Mouse (Mus musculus) c-Kit-positive CD71-positive TER-119-negative erythroid progenitor cells, embryonic 14.5 days (primary cell): ENCODE results near the gene Rps6ka2.
"Not testable (repeated sequence)": the region's sequence is repeated elsewhere in the genome, so short reads cannot be mapped to it uniquely, and the experiment has no call there.

Experiments used
- DNase-seq: peaks from one replicate; pipeline ENCODE4 v3.0.0-alpha.2; 2013; ENCODE audit warnings: low read depth

The Rps6ka2 gene

DNA sequence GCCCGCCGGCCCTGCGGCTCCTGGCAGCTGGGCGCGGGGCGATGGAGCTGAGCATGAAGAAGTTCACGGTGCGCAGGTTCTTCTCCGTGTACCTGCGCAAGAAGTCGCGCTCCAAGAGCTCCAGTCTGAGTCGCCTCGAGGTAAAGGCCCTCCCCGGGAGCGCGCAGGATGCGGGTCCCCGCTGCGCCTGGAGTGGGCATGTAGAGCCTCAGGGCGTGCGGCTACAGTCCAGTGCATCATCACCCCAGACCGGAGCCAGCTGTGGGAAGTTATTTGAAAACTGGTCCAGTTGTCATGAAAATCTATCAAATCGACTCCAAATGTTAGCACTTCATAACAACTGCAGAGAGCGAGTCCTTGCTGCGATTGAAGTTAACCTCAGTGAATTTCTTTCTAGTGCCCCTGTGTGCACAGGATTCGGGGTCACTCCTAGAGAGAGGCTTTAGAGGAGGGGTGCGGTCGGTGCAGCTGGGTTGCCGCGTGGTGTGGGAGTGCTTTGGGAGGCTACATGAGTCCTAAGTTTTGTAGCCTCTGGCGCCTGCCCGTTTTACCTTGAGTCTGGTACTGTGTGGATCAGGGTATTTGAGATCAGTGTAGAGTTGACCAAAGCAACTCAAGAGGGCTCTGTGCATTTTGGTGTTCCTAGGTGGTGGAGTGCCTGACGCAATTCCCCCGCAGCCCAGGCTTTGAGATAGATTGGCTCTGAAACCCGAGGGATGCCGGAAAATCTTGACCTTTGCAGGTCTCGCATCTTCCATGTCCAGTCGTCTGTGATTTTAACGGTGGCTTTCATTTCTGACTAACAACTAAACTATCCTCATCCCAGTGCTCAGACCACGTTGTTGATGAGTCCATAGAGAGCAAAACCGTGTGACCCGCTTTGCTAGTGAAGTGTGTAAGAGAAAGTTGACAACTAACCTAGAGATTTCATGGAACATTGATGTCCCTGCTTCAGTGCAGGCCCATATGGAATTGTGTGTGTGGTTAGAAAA is 685 bp downstream of the Rps6ka2 start:
- DNase-seq = no peak

DNA sequence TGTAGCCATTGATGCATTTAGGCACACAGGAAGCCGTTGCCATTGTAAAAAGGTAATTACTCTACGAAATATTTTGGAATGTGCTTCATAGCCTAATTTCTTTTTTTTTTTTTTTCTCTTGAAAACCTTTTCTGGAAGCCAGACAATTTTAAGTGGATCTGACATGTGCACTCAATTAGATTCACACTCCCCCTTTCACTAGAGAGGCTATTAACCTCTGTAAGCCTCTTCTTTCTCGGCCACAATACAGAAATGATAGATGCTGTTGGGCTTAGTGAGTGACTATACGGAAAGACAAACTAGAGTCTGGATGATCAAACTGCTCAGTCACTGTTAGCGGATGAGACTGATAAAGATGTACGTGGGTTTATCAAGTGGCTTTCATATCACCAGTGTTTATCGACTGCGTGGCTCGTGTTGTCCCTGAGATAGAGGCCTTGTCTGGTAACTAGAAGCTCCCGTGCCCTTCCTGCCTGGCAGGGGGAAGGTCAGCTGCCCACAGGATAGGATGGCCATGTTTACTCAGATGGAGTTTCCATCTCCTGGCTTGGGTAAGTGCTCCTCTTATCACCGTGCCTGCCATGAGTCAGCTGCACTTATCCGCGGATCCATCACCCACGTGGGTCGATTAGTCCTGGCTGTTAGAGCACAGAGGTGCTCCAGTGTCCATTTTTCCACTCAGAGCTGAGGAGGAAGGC is 3.6 kb downstream of the Rps6ka2 start:
- no peak for DNase-seq

DNA sequence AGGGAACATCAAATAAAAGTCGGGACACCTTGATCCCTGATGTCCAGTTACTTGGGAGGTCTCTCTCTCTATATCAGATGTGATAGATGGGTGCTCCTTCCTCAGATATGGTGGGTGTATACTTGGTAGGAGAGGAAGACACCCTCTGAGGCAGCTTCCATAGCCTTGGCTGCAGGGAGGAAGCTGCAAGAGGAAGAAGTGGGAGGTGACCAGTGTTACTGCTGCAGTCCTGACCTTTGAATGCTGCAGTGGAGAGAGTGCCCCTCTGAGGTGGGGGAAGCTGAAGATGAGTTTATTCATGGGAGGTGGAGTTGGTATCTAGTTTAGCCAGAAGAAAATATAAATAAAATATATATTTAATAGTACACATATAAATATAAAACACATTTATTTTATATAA is 5.4 kb downstream of the Rps6ka2 start:
- no peak for DNase-seq

DNA sequence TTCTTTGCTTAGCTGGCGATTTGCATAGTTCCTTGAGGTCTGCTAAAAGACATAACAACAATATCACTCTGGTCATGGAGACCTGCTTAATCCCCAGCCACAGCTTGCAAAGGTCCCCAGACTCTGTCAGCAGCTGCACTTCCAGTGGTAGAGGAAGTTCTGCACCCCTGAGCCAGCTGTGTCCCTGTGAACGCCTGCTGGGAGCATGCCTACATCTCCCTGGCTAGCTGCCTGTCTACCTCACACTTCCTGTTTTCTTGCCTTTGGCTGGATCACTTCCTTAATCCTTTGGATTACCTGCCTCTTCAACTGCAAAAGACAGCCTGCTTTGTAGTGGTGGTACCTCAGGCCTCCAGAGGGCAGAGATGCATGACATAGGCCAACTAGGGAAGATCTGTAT is 6.5 kb downstream of the Rps6ka2 start:
- no peak for DNase-seq

DNA sequence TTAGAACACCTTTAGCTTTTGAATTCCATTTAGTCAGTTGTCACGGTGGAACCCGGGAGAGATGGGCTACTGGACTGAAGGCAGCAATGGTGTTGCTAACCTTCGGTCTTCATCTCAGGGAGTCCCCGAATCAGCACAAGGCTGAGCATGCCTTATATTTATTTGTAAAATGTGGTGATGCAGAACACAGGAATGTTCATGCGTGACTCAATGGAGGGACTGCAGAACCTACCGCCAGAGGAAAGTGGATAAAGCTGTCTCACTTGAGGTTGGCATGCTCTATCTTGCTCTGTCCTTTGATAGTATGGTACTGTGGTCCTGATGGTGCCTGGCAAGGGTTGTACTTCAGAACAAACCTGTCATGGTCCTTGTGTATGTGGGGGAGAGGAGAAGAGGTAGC is 8.3 kb downstream of the Rps6ka2 start:
- DNase-seq = no peak

DNA sequence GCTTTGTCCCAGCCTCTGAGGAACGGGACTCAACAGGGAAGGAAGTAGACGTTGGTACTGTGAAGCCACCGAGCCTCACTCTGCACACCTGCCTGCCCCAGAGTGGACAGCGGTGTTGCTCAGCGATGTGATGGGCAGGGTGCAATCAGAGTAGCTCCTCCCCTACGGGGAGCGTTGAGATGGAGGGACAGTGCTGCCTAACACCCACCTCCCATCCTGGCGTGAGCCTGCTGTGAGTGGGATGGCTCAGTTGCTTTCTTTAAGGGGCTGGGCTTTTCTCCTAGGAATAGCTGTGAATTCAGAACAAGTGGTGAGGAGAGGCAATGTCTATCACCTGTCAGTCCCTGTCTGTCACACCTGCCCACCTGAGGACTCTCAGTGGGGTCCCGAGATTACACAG is 12.3 kb downstream of the Rps6ka2 start:
- DNase-seq = no peak

DNA sequence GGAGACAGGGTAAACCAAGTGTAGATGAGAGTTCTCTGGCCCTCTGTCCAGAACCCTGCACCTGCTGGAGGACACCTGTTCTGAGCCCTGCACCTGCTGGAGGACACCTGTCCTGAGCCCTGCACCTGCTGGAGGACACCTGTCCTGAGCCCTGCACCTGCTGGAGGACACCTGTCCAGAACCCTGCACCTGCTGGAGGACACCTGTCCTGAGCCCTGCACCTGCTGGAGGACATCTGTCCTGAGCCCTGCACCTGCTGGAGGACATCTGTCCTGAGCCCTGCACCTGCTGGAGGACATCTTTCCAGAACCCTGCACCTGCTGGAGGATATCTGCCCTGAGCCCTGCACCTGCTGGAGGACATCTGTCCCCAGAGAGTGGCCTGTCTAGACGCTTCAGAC is 17.1 kb downstream of the Rps6ka2 start:
- not testable (repeated sequence) for DNase-seq

DNA sequence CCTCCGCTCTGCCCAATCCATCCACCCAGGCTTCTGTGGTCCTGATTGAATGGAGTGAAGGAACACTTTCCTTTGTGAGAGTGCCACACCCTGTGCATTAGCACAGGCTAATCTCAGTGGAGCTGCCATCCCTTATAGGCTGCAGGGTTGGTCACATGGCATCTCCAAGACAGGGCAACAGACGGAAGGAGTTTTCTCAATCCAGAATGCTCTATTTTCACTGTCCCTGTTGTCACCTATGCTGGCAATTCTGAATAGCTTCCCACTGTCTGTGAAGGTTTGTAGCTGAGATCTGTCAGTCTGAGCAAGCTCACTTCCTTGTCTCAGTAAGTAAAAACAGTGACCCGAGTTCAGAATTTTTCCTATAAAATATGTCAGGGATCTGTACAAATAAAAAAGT is 19.5 kb downstream of the Rps6ka2 start:
- no peak for DNase-seq

DNA sequence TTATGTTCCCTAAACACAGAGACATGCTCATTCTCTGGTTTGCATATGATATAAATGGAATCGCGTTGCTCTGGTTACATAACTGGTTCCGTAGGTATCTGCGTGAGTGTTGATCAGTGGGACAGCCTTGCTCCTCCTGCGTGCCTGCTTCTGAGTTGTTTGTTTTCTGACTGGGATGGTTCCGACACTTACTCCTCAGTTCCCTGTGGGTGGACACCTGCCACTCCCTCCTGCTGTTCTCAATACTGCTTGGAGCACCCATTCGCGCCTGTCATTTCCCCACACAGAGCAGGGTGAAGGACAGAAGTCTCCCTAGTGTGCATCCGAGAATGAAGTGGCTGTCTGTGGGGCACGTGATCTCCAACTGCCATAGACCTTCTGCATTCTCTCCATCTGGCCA is 20.1 kb downstream of the Rps6ka2 start:
- no peak for DNase-seq

DNA sequence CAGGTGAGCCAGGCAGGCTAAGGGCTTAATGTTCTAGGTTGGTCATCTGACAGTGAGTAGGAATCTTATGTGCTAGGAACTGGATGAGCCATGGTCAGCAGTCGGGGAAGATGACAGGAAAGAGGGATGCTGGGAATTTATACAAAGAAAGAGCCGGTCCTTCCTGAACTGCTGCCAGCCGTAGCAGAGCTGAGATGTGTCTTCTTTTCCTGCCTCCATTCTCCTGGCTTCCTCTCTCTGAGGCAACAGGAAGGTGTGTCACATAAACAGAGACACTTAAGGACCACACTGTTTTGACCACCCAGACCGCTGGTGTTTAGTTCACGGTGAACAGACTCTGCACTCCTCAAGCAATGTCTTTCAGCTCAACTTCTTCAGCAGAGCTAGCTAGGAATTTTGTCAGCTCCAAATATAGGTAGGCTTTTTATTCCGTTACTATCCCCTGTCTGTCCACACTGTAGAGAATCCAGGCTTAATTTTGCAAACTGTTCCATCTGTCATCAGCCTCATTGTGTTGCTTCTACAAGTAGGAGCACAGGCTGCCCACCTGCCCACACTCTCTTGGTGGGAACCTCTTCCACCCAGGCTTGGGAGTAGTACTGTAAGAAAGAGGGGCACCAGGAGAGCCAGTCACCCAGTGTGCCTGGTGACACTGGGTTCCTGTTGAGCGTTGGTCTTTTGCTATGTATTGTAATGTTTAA is 24.4 kb downstream of the Rps6ka2 start:
- DNase-seq = no peak

DNA sequence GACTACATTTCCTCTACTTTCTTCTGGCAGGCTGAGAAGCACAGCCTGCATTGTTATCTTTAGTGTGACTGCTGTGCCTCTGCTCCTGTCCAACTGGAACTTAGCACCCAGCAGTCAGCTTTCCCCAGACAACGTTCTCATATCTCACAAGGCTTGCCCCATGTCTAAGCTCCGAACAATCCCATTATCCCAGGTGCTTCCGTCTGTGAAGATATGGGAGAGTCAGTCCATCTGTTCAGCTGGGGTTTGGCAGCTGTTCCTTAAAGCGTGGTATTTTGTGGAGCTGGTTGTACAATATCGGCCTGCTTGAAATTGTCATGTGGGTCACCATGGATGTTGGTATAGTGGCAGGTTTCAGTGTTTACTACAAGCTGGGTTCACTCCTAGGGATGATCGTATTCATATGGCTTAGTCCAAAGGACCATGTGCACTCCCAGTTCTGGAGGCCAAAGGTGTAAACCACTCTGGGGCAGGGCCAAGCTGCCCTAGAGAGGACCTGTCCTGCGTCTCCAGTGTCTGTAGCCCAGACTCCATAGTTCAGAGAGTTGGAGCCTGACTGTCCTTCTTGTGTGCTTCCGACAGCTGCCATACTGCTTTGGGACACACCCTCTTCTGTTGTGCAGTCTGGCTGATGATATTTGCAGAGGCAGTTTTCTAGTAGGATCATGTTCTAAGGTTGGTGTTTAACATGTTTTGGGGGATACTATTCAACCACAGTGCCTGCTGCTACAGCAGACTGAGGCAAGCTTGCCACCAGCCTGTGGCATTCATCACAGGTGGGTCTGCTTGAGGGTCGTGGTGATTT is 27.4 kb downstream of the Rps6ka2 start:
- no peak for DNase-seq

DNA sequence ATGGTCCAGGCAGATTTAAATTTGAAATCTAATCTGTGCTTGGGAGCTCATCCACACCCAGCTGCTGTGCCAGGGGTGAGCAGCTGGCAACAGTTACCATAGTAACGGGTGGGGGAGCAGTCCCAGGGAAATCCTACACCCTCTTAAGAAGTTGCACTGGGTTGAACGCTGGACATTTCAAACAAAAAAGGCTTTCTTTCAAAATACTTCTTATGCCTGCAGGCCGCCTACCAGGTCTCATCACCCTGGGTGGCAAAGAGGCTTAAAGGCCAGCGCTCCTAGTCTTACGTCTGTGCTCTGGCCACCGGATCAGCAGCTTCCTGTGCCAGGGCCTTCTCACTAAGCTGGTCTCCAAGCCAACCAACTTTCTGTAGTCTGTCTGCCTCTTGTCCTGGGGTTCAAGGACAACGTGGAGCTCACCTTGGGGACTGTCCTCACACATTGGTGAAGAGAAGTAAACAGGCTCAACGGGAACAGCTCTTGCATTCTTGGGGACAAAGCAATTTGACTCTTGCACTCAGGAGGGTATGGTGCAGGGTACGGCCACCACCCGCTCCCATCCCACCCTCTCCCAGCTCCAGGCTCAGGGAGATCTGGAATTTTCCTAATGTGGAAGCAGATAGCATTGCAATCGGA is 35.0 kb downstream of the Rps6ka2 start:
- DNase-seq = no peak

DNA sequence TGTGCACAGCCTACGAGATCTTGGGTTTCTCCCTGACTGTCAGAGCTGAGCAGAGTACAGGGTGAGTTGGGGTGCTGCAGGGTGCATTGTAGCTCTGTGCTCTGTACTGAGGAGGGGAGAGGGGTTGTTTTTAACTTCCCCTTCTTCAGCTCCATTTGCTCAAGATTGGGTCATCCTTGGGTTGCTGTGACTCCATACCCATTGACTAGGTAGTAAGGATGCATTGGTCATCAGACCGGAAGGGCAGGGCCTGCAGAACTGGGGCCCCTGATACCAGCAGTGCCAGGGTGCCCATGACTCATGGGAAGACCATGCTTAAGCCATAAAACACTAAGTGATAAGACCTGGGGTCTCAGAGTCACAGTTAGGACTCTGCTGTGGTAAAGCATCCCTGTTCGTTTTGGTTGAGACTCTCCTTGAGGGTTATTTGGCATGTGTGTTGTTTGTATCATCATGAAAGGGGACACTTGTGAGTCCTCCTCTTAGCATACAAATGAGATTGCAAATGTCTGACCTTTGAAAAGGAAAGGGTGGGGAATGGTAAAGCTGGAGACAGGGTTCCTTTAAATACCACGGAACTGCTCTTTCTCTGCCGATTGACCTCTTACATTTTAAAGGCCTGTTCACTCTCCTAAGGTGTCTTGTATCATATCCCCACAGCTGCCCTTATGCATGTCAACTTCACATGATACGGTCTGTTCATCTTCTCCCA is 36.7 kb downstream of the Rps6ka2 start:
- no peak for DNase-seq

DNA sequence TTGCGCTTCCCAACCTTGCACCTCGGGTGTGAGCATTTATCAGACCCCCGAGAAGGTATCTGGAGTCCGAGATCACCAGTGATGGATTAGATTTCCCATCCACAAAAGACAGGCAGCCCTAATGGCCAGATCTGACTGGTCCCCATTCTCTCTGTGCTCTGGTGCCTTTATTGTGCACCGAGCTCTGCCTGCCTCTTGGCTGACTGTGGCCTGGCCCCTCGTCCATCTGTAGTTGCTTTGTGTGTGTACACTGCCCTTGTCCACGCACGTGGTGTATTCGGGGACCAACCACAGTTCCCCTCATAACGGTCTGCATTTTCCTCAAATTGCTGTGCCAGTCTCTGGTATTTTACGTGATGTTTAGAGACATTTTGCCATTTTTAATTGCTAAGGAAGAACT is 40.7 kb downstream of the Rps6ka2 start:
- DNase-seq = no peak

DNA sequence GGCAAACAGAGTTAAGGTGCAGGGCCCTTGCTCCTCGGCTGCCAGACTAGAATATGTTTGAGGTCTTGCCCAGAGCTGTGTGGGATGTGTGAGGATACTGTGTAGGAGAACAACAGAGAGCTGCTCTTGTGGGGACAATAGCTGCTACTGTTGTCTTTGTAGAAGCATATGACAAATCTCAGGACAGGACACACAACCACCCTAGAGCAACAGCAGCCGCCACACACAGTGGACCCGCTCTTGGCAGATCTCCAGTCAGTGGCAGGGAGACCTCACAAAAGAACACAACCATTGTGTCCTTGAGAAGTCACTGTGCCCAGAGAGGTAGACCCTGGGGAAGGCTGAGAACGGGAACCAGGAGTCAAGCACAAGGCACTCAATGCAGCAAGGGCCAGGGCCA is 42.0 kb downstream of the Rps6ka2 start:
- no peak for DNase-seq

DNA sequence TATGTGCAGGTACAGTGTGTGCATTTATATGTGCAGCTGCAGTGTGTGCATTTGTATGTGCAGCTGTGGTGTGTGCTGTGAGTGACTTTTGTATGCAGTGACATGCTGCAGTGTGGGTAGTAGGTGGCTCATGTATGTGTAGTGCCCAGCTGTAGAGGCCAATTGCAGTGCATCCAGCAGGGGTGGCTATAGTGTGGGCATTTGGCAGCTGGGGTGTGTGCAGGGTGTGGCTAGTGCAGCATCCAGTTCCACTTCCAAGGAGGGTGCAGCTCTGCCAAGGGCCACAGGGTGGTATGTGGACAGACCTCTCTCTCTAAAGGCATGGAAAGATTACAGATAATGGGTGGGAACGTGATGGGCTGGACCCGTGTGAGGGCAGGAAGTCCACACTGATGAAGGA is 43.3 kb downstream of the Rps6ka2 start:
- no peak for DNase-seq

DNA sequence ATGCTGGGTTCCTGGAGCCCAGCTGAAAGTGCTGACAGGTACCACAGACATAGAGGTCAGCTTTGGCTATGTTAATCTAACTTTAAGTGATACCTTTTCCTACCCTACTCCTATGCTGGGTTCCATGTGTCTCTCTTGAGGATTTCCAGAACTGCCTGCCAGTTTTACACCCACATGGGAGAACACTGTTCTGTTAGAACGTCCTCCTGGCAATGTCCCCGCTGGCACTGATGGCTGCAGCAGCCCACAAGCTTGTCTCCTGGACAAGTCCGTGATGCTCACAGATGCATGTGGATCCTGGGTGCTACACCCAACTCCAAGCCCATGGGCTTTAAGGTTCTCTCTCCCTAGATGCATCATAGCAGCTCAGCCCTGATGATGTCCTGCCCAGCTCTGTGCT is 44.1 kb downstream of the Rps6ka2 start:
- DNase-seq = no peak

DNA sequence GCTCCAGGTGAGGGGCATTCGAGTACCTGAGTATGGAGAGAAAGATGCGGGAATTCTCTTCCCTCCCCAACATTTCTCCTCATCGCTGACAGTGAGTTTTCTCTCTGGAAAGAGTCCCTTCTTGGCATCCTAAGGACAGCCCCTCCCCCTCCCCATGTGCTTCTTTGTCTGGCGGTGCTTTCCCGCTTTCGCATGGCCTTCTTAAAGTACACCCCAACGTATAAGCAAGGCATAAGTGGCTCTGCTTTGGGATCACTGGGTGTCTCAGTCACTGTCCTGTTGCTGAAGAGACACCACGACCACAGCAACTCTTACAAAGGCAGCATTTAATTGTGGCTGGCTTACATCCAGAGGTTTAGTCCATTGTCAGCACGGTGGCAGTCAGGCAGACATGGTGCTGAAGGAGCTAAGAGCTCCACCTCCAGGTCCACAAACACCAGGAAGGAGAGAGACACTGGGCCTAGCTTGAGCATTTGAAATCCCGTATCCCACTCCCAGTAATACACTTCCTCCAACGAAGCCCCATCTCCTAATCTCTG is 47.9 kb downstream of the Rps6ka2 start:
- no peak for DNase-seq

DNA sequence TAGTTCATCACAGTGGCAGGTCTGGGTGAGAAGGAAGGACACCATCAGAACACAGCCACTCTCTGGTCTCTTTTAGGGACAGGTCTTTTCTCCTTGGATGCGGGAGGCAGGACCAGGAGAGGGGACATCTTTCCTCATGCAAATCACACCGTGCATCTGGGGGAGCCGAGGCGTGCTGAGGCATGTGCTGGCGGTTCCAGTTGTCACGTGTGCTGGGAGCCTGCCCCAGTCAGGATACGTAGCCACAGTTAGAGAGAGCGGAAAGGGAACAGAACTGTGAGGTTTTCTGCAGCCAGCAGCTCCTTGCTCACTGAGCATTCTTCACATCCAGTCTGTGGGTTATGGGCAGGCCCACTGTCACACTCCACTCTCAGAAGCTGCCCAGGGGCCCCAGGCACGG is 48.5 kb downstream of the Rps6ka2 start:
- no peak for DNase-seq

DNA sequence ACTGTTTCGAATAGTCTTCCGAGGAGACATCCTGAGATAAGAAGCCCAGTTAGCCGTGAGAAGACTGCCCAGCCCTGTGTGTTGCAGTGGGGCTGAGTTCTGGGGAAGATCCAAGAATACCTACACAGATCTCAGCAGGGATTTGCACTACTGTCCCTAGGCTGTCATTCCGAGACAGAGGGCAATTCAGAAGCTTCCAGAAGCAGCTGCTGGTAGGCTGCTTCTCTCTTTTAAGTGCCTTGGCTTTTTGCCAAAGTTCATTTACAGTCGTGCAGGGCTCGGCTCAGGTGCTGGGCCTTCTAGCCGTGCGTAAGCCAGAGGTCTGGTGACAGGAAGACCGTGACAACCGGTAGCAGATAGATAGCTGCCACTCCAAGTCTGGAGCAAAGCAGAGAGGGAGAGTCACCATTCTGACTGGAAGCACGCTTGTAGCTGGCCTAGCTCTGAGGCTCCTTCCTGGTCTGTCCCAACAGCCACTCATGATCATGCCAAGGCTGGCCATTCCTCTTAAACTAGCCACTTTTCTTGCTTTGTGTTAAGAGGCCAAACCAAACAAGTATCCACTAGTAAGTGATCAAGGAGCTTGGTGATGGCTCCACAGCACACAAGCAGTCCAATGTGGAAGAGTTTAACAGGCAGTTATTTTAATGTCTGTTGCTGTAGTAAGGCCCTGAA is 49.3 kb downstream of the Rps6ka2 start:
- no peak for DNase-seq
